Mouse (Mus musculus): ENCODE data around the gene Hnrnpul2. TPM values are rescaled to one million over a fixed set of nuclear protein-coding genes. Genes with fewer than 3 reads are reported as not detected.

Gene Hnrnpul2
- polyA plus RNA-seq, 1 experiment, result 20.9 TPM

DNA sequence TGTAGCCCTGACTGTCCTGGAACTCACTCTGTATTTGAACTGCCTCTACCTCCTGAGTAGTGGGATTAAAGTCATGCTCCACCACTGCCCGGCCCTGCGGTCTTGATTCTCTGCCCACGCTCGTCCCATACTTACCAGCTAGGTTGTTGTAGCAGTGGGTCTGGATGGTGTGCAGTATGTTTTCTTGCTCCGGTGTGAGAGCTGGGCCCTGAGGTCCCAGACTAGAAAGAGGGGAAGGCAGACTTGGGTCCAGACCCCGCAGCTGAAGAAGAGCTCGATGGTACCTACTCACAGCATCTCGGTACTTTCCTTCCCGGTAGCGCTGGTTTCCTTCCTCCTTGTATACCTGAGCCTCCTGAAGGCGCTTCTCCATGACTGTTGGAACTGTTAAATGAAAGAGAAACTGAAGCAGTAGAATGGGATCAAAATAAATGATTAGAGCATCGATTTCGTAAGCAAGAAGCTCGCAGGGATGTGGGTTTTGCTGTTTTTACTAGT lies 1.5 kb upstream of the Hnrnpul2 start:
- TF ChIP-seq CTCF (IDR thresholded peaks at IDR 0.05; ENCODE audit: extremely low read depth, insufficient read length, insufficient replicate concordance, low read depth, low read length), result no peak
- no peak for TF ChIP-seq POLR2A (IDR thresholded peaks at IDR 0.05; ENCODE audit: low read depth, low read length)
- Histone ChIP-seq H3K36me3 (ENCODE audit: control insufficient read depth, insufficient read depth, low read length) (peaks cover 21% of the 10 kb centered on the region), H3K27ac (ENCODE audit: insufficient read depth, low read depth, low read length) (peak overlapping the region; percentile 96), H3K4me3 (ENCODE audit: low read depth, low read length) (peak overlapping the region; percentile 96), H3K4me1 (ENCODE audit: control insufficient read depth, insufficient read depth, insufficient read length, low read length) (peaks cover 2% of the 10 kb centered on the region; the same call in 1 of the 2 replicates), H3K27me3 (ENCODE audit: control insufficient read depth, insufficient read depth, low read length) (no peaks in the 10 kb centered on the region)
- WGBS, result 4% methylated on average over 14 of the region's 14 CpGs

DNA sequence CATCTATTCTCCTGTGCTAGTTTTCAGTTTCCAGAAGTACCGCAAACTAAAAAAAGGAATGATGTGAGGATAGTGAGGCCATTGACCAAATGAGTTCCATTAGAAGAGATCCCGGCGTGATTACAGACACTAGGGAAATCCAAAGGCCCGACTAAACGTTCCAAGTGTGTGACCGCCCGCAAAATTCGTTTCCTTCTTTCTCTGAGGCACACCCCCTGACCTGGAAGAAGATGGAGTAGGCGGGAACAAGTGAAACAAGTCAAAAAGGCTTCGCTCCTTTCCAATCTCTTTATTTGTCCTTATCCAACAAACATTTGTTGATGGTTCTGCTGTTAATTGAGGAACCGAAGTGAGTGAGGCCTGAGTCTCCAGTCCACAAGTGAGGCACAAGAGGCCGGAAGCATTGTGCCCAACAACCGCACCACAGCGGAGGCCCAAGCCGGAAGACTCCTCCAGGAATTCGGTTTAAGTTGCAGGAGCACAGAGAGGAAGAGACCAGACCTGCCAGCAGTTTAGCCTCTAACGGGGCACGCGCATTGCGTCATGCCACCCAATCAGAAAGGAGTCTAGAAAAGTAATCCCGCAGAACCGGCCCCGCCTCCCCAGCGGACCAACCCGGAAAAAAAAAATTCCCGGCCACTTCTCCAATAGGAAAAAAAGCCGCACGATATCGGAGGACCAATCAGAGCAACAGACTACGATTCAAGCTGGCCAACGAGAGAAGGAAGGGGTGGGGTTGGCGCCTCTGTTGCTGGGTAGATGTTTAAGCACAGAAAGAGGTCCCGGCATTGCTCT lies 812 bp upstream of the Hnrnpul2 start, which contains the start of gene Ttc9c:
TSS of gene Ttc9c (minus strand) at position 533 of the 795 bp plus-strand sequence.
- peak within 1 kb of the TSS; percentile 96 for H3K4me3 ChIP-seq (ENCODE audit: low read depth, low read length)
- TF ChIP-seq POLR2A (IDR thresholded peaks at IDR 0.05; ENCODE audit: low read depth, low read length), result peak; percentile 70
- TF ChIP-seq CTCF (IDR thresholded peaks at IDR 0.05; ENCODE audit: extremely low read depth, insufficient read length, insufficient replicate concordance, low read depth, low read length), result no peak
- peaks cover 24% of the 10 kb centered on the region for H3K36me3 ChIP-seq (ENCODE audit: control insufficient read depth, insufficient read depth, low read length)
- H3K4me1 ChIP-seq (ENCODE audit: control insufficient read depth, insufficient read depth, insufficient read length, low read length), result peaks cover 2% of the 10 kb centered on the region; the same call in 1 of the 2 replicates
- H3K27me3 ChIP-seq (ENCODE audit: control insufficient read depth, insufficient read depth, low read length), result no peaks in the 10 kb centered on the region
- under 1% methylated on average over 33 of the region's 33 CpGs for WGBS
- peak within 1 kb of the TSS; percentile 98 for H3K27ac ChIP-seq (ENCODE audit: insufficient read depth, low read depth, low read length)

DNA sequence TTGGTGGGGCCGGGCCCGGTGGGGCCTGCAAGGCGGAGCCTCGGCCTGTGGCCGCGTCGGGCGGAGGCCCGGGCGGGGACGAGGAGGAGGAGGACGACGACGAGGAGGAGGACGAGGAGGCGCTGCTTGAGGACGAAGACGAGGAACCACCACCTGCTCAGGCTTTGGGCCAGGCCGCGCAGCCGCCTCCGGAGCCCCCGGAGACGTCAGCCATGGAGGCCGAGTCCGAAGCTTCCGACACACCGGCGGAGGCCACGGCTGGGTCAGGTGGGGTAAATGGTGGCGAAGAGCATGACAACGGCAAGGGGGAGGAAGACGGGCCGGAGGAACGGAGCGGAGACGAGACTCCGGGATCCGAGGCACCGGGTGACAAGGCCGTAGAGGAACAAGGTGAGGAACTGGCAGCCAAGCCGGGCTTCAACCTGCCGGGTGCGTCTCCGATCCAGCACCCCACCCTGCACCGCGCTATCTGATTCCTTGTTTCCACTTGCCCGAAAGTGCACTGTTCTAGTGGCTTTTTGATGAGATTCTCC lies 680 bp downstream of the Hnrnpul2 start:
- Histone ChIP-seq H3K27ac (ENCODE audit: insufficient read depth, low read depth, low read length) (peak overlapping the region; percentile 98), H3K27me3 (ENCODE audit: control insufficient read depth, insufficient read depth, low read length) (no peaks in the 10 kb centered on the region), H3K4me1 (ENCODE audit: control insufficient read depth, insufficient read depth, insufficient read length, low read length) (peaks cover 2% of the 10 kb centered on the region; the same call in 1 of the 2 replicates), H3K4me3 (ENCODE audit: low read depth, low read length) (peak overlapping the region; percentile 96), H3K36me3 (ENCODE audit: control insufficient read depth, insufficient read depth, low read length) (peaks cover 29% of the 10 kb centered on the region)
- under 1% methylated on average over 48 of the region's 48 CpGs for WGBS
- no peak for TF ChIP-seq POLR2A (IDR thresholded peaks at IDR 0.05; ENCODE audit: low read depth, low read length)
- no peak for TF ChIP-seq CTCF (IDR thresholded peaks at IDR 0.05; ENCODE audit: extremely low read depth, insufficient read length, insufficient replicate concordance, low read depth, low read length)

DNA sequence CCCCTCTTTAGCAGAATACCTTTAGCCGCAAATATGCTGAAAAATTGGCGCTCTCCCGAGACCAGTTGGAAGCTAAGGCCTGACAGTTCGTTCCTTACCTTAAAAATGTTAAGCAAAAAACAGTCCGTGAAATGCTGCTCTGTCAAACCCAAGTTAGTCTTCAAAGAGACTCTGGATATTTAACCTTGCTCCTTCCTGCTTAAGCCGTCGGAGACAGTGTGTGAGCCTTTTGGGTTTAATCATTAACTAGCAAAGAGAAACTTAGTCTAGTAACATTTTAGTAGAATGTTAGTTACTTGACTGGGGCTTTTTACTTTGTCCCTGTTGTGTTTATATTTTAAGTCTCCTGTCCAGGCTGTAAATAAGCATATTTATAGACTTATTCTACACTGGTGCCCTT lies 1.3 kb downstream of the Hnrnpul2 start:
- Histone ChIP-seq H3K27me3 (ENCODE audit: control insufficient read depth, insufficient read depth, low read length) (no peaks in the 10 kb centered on the region), H3K4me1 (ENCODE audit: control insufficient read depth, insufficient read depth, insufficient read length, low read length) (peaks cover 2% of the 10 kb centered on the region; the same call in 1 of the 2 replicates), H3K36me3 (ENCODE audit: control insufficient read depth, insufficient read depth, low read length) (peaks cover 31% of the 10 kb centered on the region), H3K4me3 (ENCODE audit: low read depth, low read length) (peak overlapping the region; percentile 96), H3K27ac (ENCODE audit: insufficient read depth, low read depth, low read length) (peak overlapping the region; percentile 98)
- TF ChIP-seq CTCF (IDR thresholded peaks at IDR 0.05; ENCODE audit: extremely low read depth, insufficient read length, insufficient replicate concordance, low read depth, low read length), result no peak
- no peak for TF ChIP-seq POLR2A (IDR thresholded peaks at IDR 0.05; ENCODE audit: low read depth, low read length)
- WGBS, result under 1% methylated on average over 7 of the region's 7 CpGs

DNA sequence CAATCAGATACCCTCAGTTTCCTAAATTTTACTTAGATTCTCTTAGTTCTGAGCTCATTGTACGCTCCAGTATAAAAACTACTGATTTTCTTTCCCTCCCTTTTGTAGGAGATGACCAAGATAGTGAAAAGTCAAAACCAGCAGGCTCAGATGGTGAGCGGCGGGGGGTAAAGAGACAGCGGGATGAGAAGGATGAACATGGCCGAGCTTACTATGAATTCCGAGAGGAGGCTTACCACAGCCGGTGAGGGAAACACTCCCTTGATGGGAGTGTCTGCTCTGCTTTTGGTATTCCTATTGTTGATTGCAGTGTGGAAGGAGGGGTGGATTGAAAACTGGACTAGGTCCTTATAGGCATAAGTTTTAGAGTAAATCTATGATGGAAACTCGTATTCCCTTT lies 2.9 kb downstream of the Hnrnpul2 start:
- peaks cover 39% of the 10 kb centered on the region for H3K36me3 ChIP-seq (ENCODE audit: control insufficient read depth, insufficient read depth, low read length)
- H3K27me3 ChIP-seq (ENCODE audit: control insufficient read depth, insufficient read depth, low read length), result no peaks in the 10 kb centered on the region
- peak overlapping the region; percentile 28 for H3K4me3 ChIP-seq (ENCODE audit: low read depth, low read length)
- H3K27ac ChIP-seq (ENCODE audit: insufficient read depth, low read depth, low read length), result no peak overlapping the region
- TF ChIP-seq CTCF (IDR thresholded peaks at IDR 0.05; ENCODE audit: extremely low read depth, insufficient read length, insufficient replicate concordance, low read depth, low read length) (no peak), POLR2A (IDR thresholded peaks at IDR 0.05; ENCODE audit: low read depth, low read length) (no peak)
- 45% methylated on average over 8 of the region's 8 CpGs for WGBS
- peaks cover 2% of the 10 kb centered on the region; the same call in 1 of the 2 replicates for H3K4me1 ChIP-seq (ENCODE audit: control insufficient read depth, insufficient read depth, insufficient read length, low read length)

DNA sequence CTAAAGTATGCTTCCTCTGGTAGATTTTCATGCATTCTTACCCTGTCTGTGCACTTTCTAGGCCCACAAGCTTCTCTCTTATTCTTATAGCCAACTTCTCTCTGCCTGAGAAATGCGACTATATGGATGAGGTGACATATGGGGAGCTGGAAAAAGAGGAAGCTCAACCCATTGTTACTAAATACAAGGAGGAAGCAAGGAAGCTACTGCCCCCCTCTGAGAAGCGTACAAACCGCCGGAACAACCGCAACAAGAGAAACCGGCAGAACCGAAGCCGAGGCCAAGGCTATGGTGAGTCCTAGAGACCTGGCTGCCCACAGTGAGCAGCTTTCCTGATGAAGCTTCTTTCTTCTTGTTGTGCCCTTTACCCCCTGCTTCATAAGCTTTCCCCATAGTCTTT lies 9.8 kb downstream of the Hnrnpul2 start, which contains the start of gene AC129217.1:
TSS of gene AC129217.1 (plus strand) at position 114 of the 400 bp plus-strand sequence.
- peaks cover 83% of the 10 kb centered on the region for H3K36me3 ChIP-seq (ENCODE audit: control insufficient read depth, insufficient read depth, low read length)

DNA sequence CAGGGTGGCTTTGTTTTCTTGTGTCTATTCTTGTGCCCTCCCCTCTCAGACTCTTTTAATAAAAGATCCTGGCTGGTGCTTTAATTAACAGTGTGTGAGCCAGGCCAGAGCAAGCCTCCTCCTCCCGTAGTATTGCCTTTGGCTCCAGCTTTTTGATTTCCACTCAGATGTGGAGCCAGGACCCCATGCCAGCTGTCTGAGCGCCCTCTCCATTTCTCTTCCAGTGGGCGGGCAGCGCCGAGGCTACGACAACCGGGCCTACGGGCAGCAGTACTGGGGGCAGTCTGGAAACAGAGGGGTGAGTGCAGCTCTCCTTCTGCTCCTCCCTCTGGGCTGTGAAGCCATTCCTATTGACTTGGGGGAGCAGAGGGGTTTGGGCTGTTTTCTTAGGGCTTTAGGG lies 10.9 kb downstream of the Hnrnpul2 start:
- Histone ChIP-seq H3K36me3 (ENCODE audit: control insufficient read depth, insufficient read depth, low read length) (peaks cover 78% of the 10 kb centered on the region), H3K27me3 (ENCODE audit: control insufficient read depth, insufficient read depth, low read length) (no peaks in the 10 kb centered on the region), H3K4me3 (ENCODE audit: low read depth, low read length) (no peak overlapping the region), H3K4me1 (ENCODE audit: control insufficient read depth, insufficient read depth, insufficient read length, low read length) (no peaks in the 10 kb centered on the region), H3K27ac (ENCODE audit: insufficient read depth, low read depth, low read length) (no peak overlapping the region)
- WGBS, result 95% methylated on average over 8 of the region's 8 CpGs
- TF ChIP-seq POLR2A (IDR thresholded peaks at IDR 0.05; ENCODE audit: low read depth, low read length), result no peak
- TF ChIP-seq CTCF (IDR thresholded peaks at IDR 0.05; ENCODE audit: extremely low read depth, insufficient read length, insufficient replicate concordance, low read depth, low read length), result no peak

More for the DNA sequence above, 9.8 kb downstream of the Hnrnpul2 start, which contains the start of gene AC129217.1:
- H3K4me3 ChIP-seq (ENCODE audit: low read depth, low read length), result no peak within 1 kb of the TSS
- H3K27me3 ChIP-seq (ENCODE audit: control insufficient read depth, insufficient read depth, low read length), result no peaks in the 10 kb centered on the region
- H3K4me1 ChIP-seq (ENCODE audit: control insufficient read depth, insufficient read depth, insufficient read length, low read length), result no peaks in the 10 kb centered on the region
- TF ChIP-seq POLR2A (IDR thresholded peaks at IDR 0.05; ENCODE audit: low read depth, low read length) (no peak), CTCF (IDR thresholded peaks at IDR 0.05; ENCODE audit: extremely low read depth, insufficient read length, insufficient replicate concordance, low read depth, low read length) (no peak)
- 86% methylated on average over 8 of the region's 8 CpGs for WGBS
- no peak within 1 kb of the TSS for H3K27ac ChIP-seq (ENCODE audit: insufficient read depth, low read depth, low read length)

All from small intestine, adult 2 months (tissue).